Mouse (Mus musculus) spleen, postnatal 4 days (tissue): ENCODE results near the gene Nxf1.

Experiments used
- DNase-seq, 2 experiments: peaks; one replicate each; pipeline ENCODE4 v3.0.0; 2022; ENCODE audit warnings: low spot score in 2 of 2

Gene Nxf1

GRCm38 (mm10) chr19:8770567-8771270 is 13.8 kb downstream of the Nxf1 start, which contains the start of gene Tmem223:
Gene Tmem223, plus strand, starts transcription at chr19:8770996.
- DNase-seq: peak; percentile 79 to 90

- DNase-seq: no peak
Measured at GRCm38 (mm10) chr19:8772996-8773395, 16.1 kb downstream of the Nxf1 start.

GRCm38 (mm10) chr19:8773409-8773808 is 16.5 kb downstream of the Nxf1 start:
- DNase-seq: no peak

- peak; percentile 97 to 99 for DNase-seq
Measured at GRCm38 (mm10) chr19:8774086-8774835, 17.4 kb downstream of the Nxf1 start, which contains the start of gene Tmem179b. Gene Tmem179b, minus strand, starts transcription at chr19:8774467.

GRCm38 (mm10) chr19:8774951-8775421 is 18.1 kb downstream of the Nxf1 start:
- peak in 1 of 2 experiments; percentile 37 for DNase-seq

- DNase-seq: peak; percentile 91 to 93
Measured at GRCm38 (mm10) chr19:8786008-8786781, 29.3 kb downstream of the Nxf1 start, which contains the start of gene Taf6l. Gene Taf6l, minus strand, starts transcription at chr19:8786417.

GRCm38 (mm10) chr19:8788521-8788920 is 31.6 kb downstream of the Nxf1 start:
- no peak for DNase-seq

- no peak for DNase-seq
Measured at GRCm38 (mm10) chr19:8789171-8789570, 32.3 kb downstream of the Nxf1 start.

- DNase-seq: no peak
Measured at GRCm38 (mm10) chr19:8790171-8790570, 33.3 kb downstream of the Nxf1 start.

GRCm38 (mm10) chr19:8798264-8798946 is 41.5 kb downstream of the Nxf1 start, which contains the start of gene Polr2g:
Gene Polr2g, minus strand, starts transcription at chr19:8798577.
- DNase-seq: peak; percentile 86 to 92

GRCm38 (mm10) chr19:8798947-8799315 is 42.1 kb downstream of the Nxf1 start:
- DNase-seq: no peak

GRCm38 (mm10) chr19:8802130-8802821 is 45.4 kb downstream of the Nxf1 start, which contains the start of gene Zbtb3:
Gene Zbtb3, plus strand, starts transcription at chr19:8802555.
- DNase-seq: peak; percentile 91 to 92

- no peak for DNase-seq
Measured at GRCm38 (mm10) chr19:8803204-8803780, 46.4 kb downstream of the Nxf1 start.

- DNase-seq: no peak
Measured at GRCm38 (mm10) chr19:8803879-8804660, 47.2 kb downstream of the Nxf1 start.

- DNase-seq: no peak
Measured at GRCm38 (mm10) chr19:8806810-8807209, 49.9 kb downstream of the Nxf1 start.

GRCm38 (mm10) chr19:8815812-8816211 is 58.9 kb downstream of the Nxf1 start:
- no peak for DNase-seq

- DNase-seq: no peak
Measured at GRCm38 (mm10) chr19:8817001-8817400, 60.1 kb downstream of the Nxf1 start.

- no peak for DNase-seq
Measured at GRCm38 (mm10) chr19:8818301-8818798, 61.5 kb downstream of the Nxf1 start.
